Mouse (Mus musculus): ENCODE data around the gene Spata13. TPM values are rescaled to one million over a fixed set of nuclear protein-coding genes. Genes with fewer than 3 reads are reported as not detected.

The Spata13 gene
- polyA plus RNA-seq, 1 experiment from 2014 or later: 22.4 TPM

GRCm38 (mm10) chr14:60621076-60621475 is 12.7 kb upstream of the Spata13 start:
- 22% methylated on average over 9 of the region's 9 CpGs for WGBS
- no peak overlapping the region for H3K4me2 ChIP-seq (replicated peaks)
- H3K9me3 ChIP-seq: no peaks in the 10 kb centered on the region
- no peaks in the 10 kb centered on the region for H3K4me1 ChIP-seq (replicated peaks)
- H3K27ac ChIP-seq: 0 out of 2 replicates have a peak overlapping the region, but pooled peaks have one; percentile 32
- H3K9ac ChIP-seq: no peak overlapping the region
- no peaks in the 10 kb centered on the region for H3K36me3 ChIP-seq
- ATAC-seq: no peak
- H3K27me3 ChIP-seq (replicated peaks): no peaks in the 10 kb centered on the region
- H3K4me3 ChIP-seq (replicated peaks): no peak overlapping the region

GRCm38 (mm10) chr14:60625486-60625885 is 8.3 kb upstream of the Spata13 start:
- Histone ChIP-seq H3K27ac (no peak overlapping the region), H3K36me3 (no peaks in the 10 kb centered on the region), H3K9me3 (no peaks in the 10 kb centered on the region), H3K4me2 (replicated peaks) (no peak overlapping the region), H3K4me3 (replicated peaks) (no peak overlapping the region), H3K27me3 (replicated peaks) (no peaks in the 10 kb centered on the region), H3K9ac (no peak overlapping the region), H3K4me1 (replicated peaks) (no peaks in the 10 kb centered on the region)
- WGBS: 71% methylated on average over 6 of the region's 6 CpGs
- ATAC-seq: no peak

GRCm38 (mm10) chr14:60629887-60630460 is 3.8 kb upstream of the Spata13 start:
- Histone ChIP-seq H3K36me3 (no peaks in the 10 kb centered on the region), H3K4me3 (replicated peaks) (no peak overlapping the region), H3K4me1 (replicated peaks) (peaks cover 3% of the 10 kb centered on the region; the same call in 1 of the 2 replicates), H3K9me3 (no peaks in the 10 kb centered on the region), H3K4me2 (replicated peaks) (no peak overlapping the region), H3K27ac (no peak overlapping the region), H3K9ac (no peak overlapping the region), H3K27me3 (replicated peaks) (no peaks in the 10 kb centered on the region; the same call in 1 of the 2 replicates)
- no peak for ATAC-seq
- 70% methylated on average over 9 of the region's 9 CpGs for WGBS

GRCm38 (mm10) chr14:60630981-60631380 is 2.8 kb upstream of the Spata13 start:
- Histone ChIP-seq H3K27ac (no peak overlapping the region), H3K9me3 (no peaks in the 10 kb centered on the region), H3K36me3 (no peaks in the 10 kb centered on the region), H3K9ac (no peak overlapping the region), H3K27me3 (replicated peaks) (no peaks in the 10 kb centered on the region; the same call in 1 of the 2 replicates), H3K4me3 (replicated peaks) (no peak overlapping the region), H3K4me1 (replicated peaks) (peaks cover 11% of the 10 kb centered on the region), H3K4me2 (replicated peaks) (no peak overlapping the region)
- no peak for ATAC-seq
- whole genome bisulfite sequencing: 77% methylated on average over 4 of the region's 4 CpGs

GRCm38 (mm10) chr14:60634877-60635771 is 1.3 kb downstream of the Spata13 start:
- Histone ChIP-seq H3K9ac (peak overlapping the region; percentile 64), H3K4me1 (replicated peaks) (peaks cover 19% of the 10 kb centered on the region), H3K36me3 (no peaks in the 10 kb centered on the region), H3K27ac (peak overlapping the region; percentile 73), H3K4me3 (replicated peaks) (peak overlapping the region; percentile 64), H3K27me3 (replicated peaks) (no peaks in the 10 kb centered on the region; the same call in 1 of the 2 replicates), H3K4me2 (replicated peaks) (peak overlapping the region; percentile 97), H3K9me3 (no peaks in the 10 kb centered on the region)
- 1% methylated on average over 45 of the region's 45 CpGs for WGBS
- ATAC-seq: peak; percentile 83

- Histone ChIP-seq H3K27ac (no peak overlapping the region), H3K4me2 (replicated peaks) (peak overlapping the region; percentile 97), H3K4me1 (replicated peaks) (peaks cover 19% of the 10 kb centered on the region), H3K9me3 (no peaks in the 10 kb centered on the region), H3K9ac (peak overlapping the region; percentile 64; the same call in 1 of the 2 replicates), H3K27me3 (replicated peaks) (no peaks in the 10 kb centered on the region; the same call in 1 of the 2 replicates), H3K4me3 (replicated peaks) (peak overlapping the region; percentile 64), H3K36me3 (no peaks in the 10 kb centered on the region)
- ATAC-seq: no peak
- WGBS: 20% methylated on average over 14 of the region's 14 CpGs
Observed at GRCm38 (mm10) chr14:60635911-60636607, 2.3 kb downstream of the Spata13 start.

GRCm38 (mm10) chr14:60636608-60636980 is 2.8 kb downstream of the Spata13 start:
- Histone ChIP-seq H3K27ac (no peak overlapping the region), H3K27me3 (replicated peaks) (no peaks in the 10 kb centered on the region; the same call in 1 of the 2 replicates), H3K9ac (no peak overlapping the region), H3K4me2 (replicated peaks) (peak overlapping the region; percentile 97), H3K9me3 (no peaks in the 10 kb centered on the region), H3K4me1 (replicated peaks) (peaks cover 19% of the 10 kb centered on the region), H3K36me3 (no peaks in the 10 kb centered on the region), H3K4me3 (replicated peaks) (no peak overlapping the region)
- ATAC-seq: no peak
- 35% methylated on average over 2 of the region's 2 CpGs for WGBS

GRCm38 (mm10) chr14:60636996-60637395 is 3.2 kb downstream of the Spata13 start:
- no peak overlapping the region for H3K4me2 ChIP-seq (replicated peaks)
- no peak overlapping the region for H3K4me3 ChIP-seq (replicated peaks)
- WGBS: 74% methylated on average over 9 of the region's 9 CpGs
- no peaks in the 10 kb centered on the region for H3K36me3 ChIP-seq
- ATAC-seq: no peak
- no peaks in the 10 kb centered on the region; the same call in 1 of the 2 replicates for H3K27me3 ChIP-seq (replicated peaks)
- no peaks in the 10 kb centered on the region for H3K9me3 ChIP-seq
- H3K4me1 ChIP-seq (replicated peaks): peaks cover 19% of the 10 kb centered on the region
- no peak overlapping the region for H3K9ac ChIP-seq
- no peak overlapping the region for H3K27ac ChIP-seq

GRCm38 (mm10) chr14:60638159-60638558 is 4.4 kb downstream of the Spata13 start:
- peaks cover 19% of the 10 kb centered on the region for H3K4me1 ChIP-seq (replicated peaks)
- WGBS: 46% methylated on average over 8 of the region's 8 CpGs

GRCm38 (mm10) chr14:60639195-60639594 is 5.4 kb downstream of the Spata13 start:
- Histone ChIP-seq H3K4me2 (replicated peaks) (no peak overlapping the region), H3K36me3 (no peaks in the 10 kb centered on the region), H3K9ac (no peak overlapping the region), H3K9me3 (no peaks in the 10 kb centered on the region), H3K4me3 (replicated peaks) (no peak overlapping the region), H3K27me3 (replicated peaks) (no peaks in the 10 kb centered on the region), H3K4me1 (replicated peaks) (peaks cover 16% of the 10 kb centered on the region), H3K27ac (no peak overlapping the region)
- WGBS: 74% methylated on average over 9 of the region's 9 CpGs
- ATAC-seq: no peak

More at GRCm38 (mm10) chr14:60638159-60638558, 4.4 kb downstream of the Spata13 start:
- Histone ChIP-seq H3K9ac (no peak overlapping the region), H3K4me2 (replicated peaks) (no peak overlapping the region), H3K27me3 (replicated peaks) (no peaks in the 10 kb centered on the region), H3K27ac (no peak overlapping the region), H3K36me3 (no peaks in the 10 kb centered on the region), H3K9me3 (no peaks in the 10 kb centered on the region), H3K4me3 (replicated peaks) (no peak overlapping the region)
- no peak for ATAC-seq

GRCm38 (mm10) chr14:60641120-60641519 is 7.3 kb downstream of the Spata13 start:
- Histone ChIP-seq H3K36me3 (no peaks in the 10 kb centered on the region), H3K27me3 (replicated peaks) (no peaks in the 10 kb centered on the region), H3K4me2 (replicated peaks) (no peak overlapping the region), H3K9ac (no peak overlapping the region), H3K4me3 (replicated peaks) (no peak overlapping the region), H3K27ac (no peak overlapping the region), H3K9me3 (no peaks in the 10 kb centered on the region), H3K4me1 (replicated peaks) (peaks cover 13% of the 10 kb centered on the region)
- ATAC-seq: 0 out of 2 replicates have a peak, but pooled peaks have one; percentile 19
- WGBS: 69% methylated on average over 6 of the region's 6 CpGs

- 83% methylated on average over 1 of the region's 1 CpGs for WGBS
- Histone ChIP-seq H3K9ac (no peak overlapping the region), H3K4me1 (replicated peaks) (peaks cover 11% of the 10 kb centered on the region), H3K36me3 (no peaks in the 10 kb centered on the region), H3K9me3 (no peaks in the 10 kb centered on the region), H3K27ac (no peak overlapping the region), H3K4me2 (replicated peaks) (no peak overlapping the region), H3K27me3 (replicated peaks) (no peaks in the 10 kb centered on the region), H3K4me3 (replicated peaks) (no peak overlapping the region)
- no peak for ATAC-seq
Observed at GRCm38 (mm10) chr14:60642131-60642530, 8.3 kb downstream of the Spata13 start.

Data from intestine, embryonic 15.5 days (tissue).